Mouse (Mus musculus): ENCODE results near the gene Cntln. TPM values are rescaled to one million over a fixed set of nuclear protein-coding genes. Genes with fewer than 3 reads are reported as not detected.

The Cntln gene
- total and polyA plus RNA-seq, 3 experiments: not detected

DNA sequence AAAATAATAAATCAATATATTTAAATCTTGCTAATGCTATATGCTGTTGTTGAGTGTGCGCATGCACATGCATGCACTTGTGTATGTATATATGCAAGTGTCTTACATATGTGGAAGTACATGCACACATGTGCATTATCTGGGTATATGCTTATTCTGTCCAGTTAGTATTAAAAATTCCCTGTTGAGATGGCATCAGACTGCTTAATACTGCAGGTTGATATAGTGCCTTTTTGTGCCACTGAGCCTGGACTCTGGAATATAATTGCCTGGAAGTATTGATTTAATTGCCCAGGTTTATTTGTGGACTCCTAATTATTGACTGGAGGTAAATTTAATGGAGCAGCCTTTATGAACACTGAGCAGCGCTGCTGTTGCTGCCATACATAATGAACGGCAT lies 236.2 kb downstream of the Cntln start:
- Histone ChIP-seq H3K79me2 (ENCODE audit: control insufficient read depth, insufficient read depth, low read length, poor library complexity) (no peaks in the 10 kb centered on the region), H3K27me3 (ENCODE audit: control insufficient read depth in 1 of 2, insufficient read depth in 2 of 2, low read length in 2 of 2) (no peaks in the 10 kb centered on the region), H3K36me3 (ENCODE audit: control insufficient read depth in 1 of 2, insufficient read depth in 2 of 2, low read length in 2 of 2) (no peaks in the 10 kb centered on the region), H3K9ac (ENCODE audit: control insufficient read depth, low read depth, low read length, poor library complexity, severe bottlenecking) (no peak overlapping the region), H3K27ac (ENCODE audit: control insufficient read depth, low read depth, low read length) (no peak overlapping the region), H3K4me3 (ENCODE audit: control insufficient read depth in 1 of 2, insufficient read depth in 1 of 2, low read depth in 2 of 2, low read length in 2 of 2) (no peak overlapping the region), H3K9me3 (replicated peaks; ENCODE audit: insufficient read depth, low read length) (no peaks in the 10 kb centered on the region), H3K4me1 (ENCODE audit: control insufficient read depth in 1 of 2, insufficient read depth in 2 of 2, low read length in 2 of 2) (no peaks in the 10 kb centered on the region)
- no peak for TF ChIP-seq ZNF384 (IDR thresholded peaks at IDR 0.05; ENCODE audit: low read depth, low read length)
- TF ChIP-seq BHLHE40 (IDR thresholded peaks at IDR 0.05; ENCODE audit: borderline replicate concordance, low read depth, low read length): no peak
- no peak for TF ChIP-seq MYC (IDR thresholded peaks at IDR 0.05; ENCODE audit: low read depth, low read length)
- TF ChIP-seq USF1 (IDR thresholded peaks at IDR 0.05; ENCODE audit: low read depth, low read length): no peak
- DNase-seq (ENCODE audit: low read depth, low spot score): no peak

DNA sequence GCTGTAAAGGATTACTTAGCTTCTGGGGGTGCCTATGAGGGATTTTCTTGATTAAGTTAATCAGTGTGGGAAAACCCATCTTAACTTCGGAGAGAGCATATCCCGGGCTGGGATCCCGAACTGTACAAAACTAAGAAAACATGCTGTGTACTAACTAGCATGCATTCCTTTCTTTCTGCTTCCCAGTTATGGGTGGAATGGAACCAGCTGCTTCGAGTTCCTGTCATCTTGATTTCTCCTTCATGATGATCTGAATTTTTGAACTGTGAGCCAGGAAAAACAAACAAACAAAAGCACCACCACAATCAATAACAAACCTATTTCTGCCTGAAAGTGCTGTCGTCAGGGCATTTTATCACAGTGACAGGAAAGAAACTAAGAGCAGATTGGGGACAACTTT lies 265.6 kb downstream of the Cntln start:
- H3K27ac ChIP-seq (ENCODE audit: control insufficient read depth, low read depth, low read length): no peak overlapping the region
- no peaks in the 10 kb centered on the region for H3K36me3 ChIP-seq (ENCODE audit: control insufficient read depth in 1 of 2, insufficient read depth in 2 of 2, low read length in 2 of 2)
- H3K9me3 ChIP-seq (replicated peaks; ENCODE audit: insufficient read depth, low read length): no peaks in the 10 kb centered on the region
- H3K4me3 ChIP-seq (ENCODE audit: control insufficient read depth in 1 of 2, insufficient read depth in 1 of 2, low read depth in 2 of 2, low read length in 2 of 2): no peak overlapping the region
- H3K79me2 ChIP-seq (ENCODE audit: control insufficient read depth, insufficient read depth, low read length, poor library complexity): no peaks in the 10 kb centered on the region
- no peaks in the 10 kb centered on the region for H3K27me3 ChIP-seq (ENCODE audit: control insufficient read depth in 1 of 2, insufficient read depth in 2 of 2, low read length in 2 of 2)
- no peaks in the 10 kb centered on the region for H3K4me1 ChIP-seq (ENCODE audit: control insufficient read depth in 1 of 2, insufficient read depth in 2 of 2, low read length in 2 of 2)
- TF ChIP-seq SIN3A (IDR thresholded peaks at IDR 0.05; ENCODE audit: low read length) (no peak), RCOR1 (IDR thresholded peaks at IDR 0.05; ENCODE audit: low read depth, low read length) (no peak), ZMIZ1 (IDR thresholded peaks at IDR 0.05; ENCODE audit: low read depth, low read length) (no peak), CHD2 (IDR thresholded peaks at IDR 0.05; ENCODE audit: low read length) (no peak), ELF1 (IDR thresholded peaks at IDR 0.05; ENCODE audit: low read depth, low read length) (no peak), MXI1 (IDR thresholded peaks at IDR 0.05; ENCODE audit: low read depth, low read length) (no peak), GATA1 (IDR thresholded peaks at IDR 0.05; ENCODE audit: low read depth, low read length) (no peak), POLR2AphosphoS2 (IDR thresholded peaks at IDR 0.05; ENCODE audit: low read length) (no peak), NRF1 (IDR thresholded peaks at IDR 0.05; ENCODE audit: insufficient read depth, low read depth, low read length, poor library complexity, severe bottlenecking) (no peak), MYB (IDR thresholded peaks at IDR 0.05; ENCODE audit: low read depth, low read length) (no peak), ETS1 (IDR thresholded peaks at IDR 0.05; ENCODE audit: low read depth, low read length) (no peak)
- no peak for DNase-seq (ENCODE audit: low read depth, low spot score)
- H3K9ac ChIP-seq (ENCODE audit: control insufficient read depth, low read depth, low read length, poor library complexity, severe bottlenecking): no peak overlapping the region

- H3K27ac ChIP-seq (ENCODE audit: control insufficient read depth, low read depth, low read length): no peak overlapping the region
- H3K9me3 ChIP-seq (replicated peaks; ENCODE audit: insufficient read depth, low read length): no peaks in the 10 kb centered on the region
- H3K27me3 ChIP-seq (ENCODE audit: control insufficient read depth in 1 of 2, insufficient read depth in 2 of 2, low read length in 2 of 2): no peaks in the 10 kb centered on the region
- no peaks in the 10 kb centered on the region for H3K79me2 ChIP-seq (ENCODE audit: control insufficient read depth, insufficient read depth, low read length, poor library complexity)
- DNase-seq (ENCODE audit: low read depth, low spot score): no peak
- no peak overlapping the region for H3K9ac ChIP-seq (ENCODE audit: control insufficient read depth, low read depth, low read length, poor library complexity, severe bottlenecking)
- TF ChIP-seq GATA1 (IDR thresholded peaks at IDR 0.05; ENCODE audit: low read depth, low read length) (no peak), POLR2AphosphoS2 (IDR thresholded peaks at IDR 0.05; ENCODE audit: low read length) (no peak), SIN3A (IDR thresholded peaks at IDR 0.05; ENCODE audit: low read length) (no peak), MYC (IDR thresholded peaks at IDR 0.05; ENCODE audit: low read depth, low read length) (no peak), E2F4 (IDR thresholded peaks at IDR 0.05; ENCODE audit: borderline replicate concordance, low read depth, low read length) (no peak), ZC3H11A (IDR thresholded peaks at IDR 0.05; ENCODE audit: low read depth, low read length) (no peak), UBTF (IDR thresholded peaks at IDR 0.05; ENCODE audit: borderline replicate concordance, insufficient read depth, low read depth, low read length) (no peak), CHD1 (IDR thresholded peaks at IDR 0.05; ENCODE audit: low read depth, low read length) (no peak)
- H3K4me1 ChIP-seq (ENCODE audit: control insufficient read depth in 1 of 2, insufficient read depth in 2 of 2, low read length in 2 of 2): no peaks in the 10 kb centered on the region
- H3K4me3 ChIP-seq (ENCODE audit: control insufficient read depth in 1 of 2, insufficient read depth in 1 of 2, low read depth in 2 of 2, low read length in 2 of 2): no peak overlapping the region
- no peaks in the 10 kb centered on the region for H3K36me3 ChIP-seq (ENCODE audit: control insufficient read depth in 1 of 2, insufficient read depth in 2 of 2, low read length in 2 of 2)
Observed at GRCm38 (mm10) chr4:85151881-85152280, 267.8 kb downstream of the Cntln start.

All from MEL (cell line).